Mouse (Mus musculus): ENCODE results near the gene Apol6. TPM values are rescaled to one million over a fixed set of nuclear protein-coding genes. Genes with fewer than 3 reads are reported as not detected.
A peak's percentile ranks its signal among the peaks of the same experiment; 100 is the strongest.

The Apol6 gene
- polyA plus RNA-seq, 1 experiment from 2014 or later, result not detected

DNA sequence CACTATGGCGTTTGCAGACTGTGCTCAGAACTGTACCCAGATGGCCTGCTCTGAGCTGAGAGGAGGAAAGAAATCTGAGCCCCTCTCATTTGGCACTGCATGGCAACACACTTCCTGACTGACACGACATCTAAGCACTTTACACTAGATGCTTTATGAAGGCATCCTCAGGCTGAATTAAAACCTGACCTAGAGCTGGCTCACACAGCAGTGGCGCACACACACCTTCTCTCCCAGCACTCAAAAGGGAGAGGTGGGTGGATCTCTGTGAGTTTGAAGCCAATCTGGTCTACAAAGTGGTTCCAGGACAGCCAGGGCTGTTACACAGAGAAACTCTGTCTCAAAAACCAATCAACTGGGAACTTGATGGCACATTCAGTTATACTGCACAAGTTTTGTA is 55.2 kb downstream of the Apol6 start:
- no peaks in the 10 kb centered on the region for H3K4me1 ChIP-seq (ENCODE audit: control insufficient read depth, insufficient read depth, low read length)
- no peak overlapping the region for H3K4me3 ChIP-seq (ENCODE audit: low read depth, low read length)
- no peaks in the 10 kb centered on the region for H3K27me3 ChIP-seq (ENCODE audit: control insufficient read depth, insufficient read depth, low read length)
- WGBS, result 64% methylated on average over 3 of the region's 3 CpGs
- H3K9me3 ChIP-seq (ENCODE audit: control insufficient read depth, low read length), result no peaks in the 10 kb centered on the region
- H3K4me2 ChIP-seq (ENCODE audit: low read depth), result no peak overlapping the region
- no peak overlapping the region for H3K9ac ChIP-seq (ENCODE audit: low read length)
- no peak for ATAC-seq (ENCODE audit: insufficient read depth, low FRiP score, low TSS enrichment)
- no peak for DNase-seq (ENCODE audit: low spot score)
- no peak overlapping the region for H3K27ac ChIP-seq (ENCODE audit: low read depth, low read length)
- no peaks in the 10 kb centered on the region for H3K36me3 ChIP-seq (ENCODE audit: control insufficient read depth, insufficient read depth, low read length)

GRCm38 (mm10) chr15:77102685-77103084 is 58.2 kb downstream of the Apol6 start:
- no peak overlapping the region for H3K4me2 ChIP-seq (ENCODE audit: low read depth)
- H3K27ac ChIP-seq (ENCODE audit: low read depth, low read length), result no peak overlapping the region
- ATAC-seq (ENCODE audit: insufficient read depth, low FRiP score, low TSS enrichment), result no peak
- H3K36me3 ChIP-seq (ENCODE audit: control insufficient read depth, insufficient read depth, low read length), result no peaks in the 10 kb centered on the region
- no peaks in the 10 kb centered on the region for H3K4me1 ChIP-seq (ENCODE audit: control insufficient read depth, insufficient read depth, low read length)
- no peak overlapping the region for H3K4me3 ChIP-seq (ENCODE audit: low read depth, low read length)
- no peak for DNase-seq (ENCODE audit: low spot score)
- no peaks in the 10 kb centered on the region for H3K27me3 ChIP-seq (ENCODE audit: control insufficient read depth, insufficient read depth, low read length)
- H3K9me3 ChIP-seq (ENCODE audit: control insufficient read depth, low read length), result no peaks in the 10 kb centered on the region
- H3K9ac ChIP-seq (ENCODE audit: low read length), result no peak overlapping the region
- WGBS, result 76% methylated on average over 5 of the region's 5 CpGs

GRCm38 (mm10) chr15:77104349-77105158 is 60.0 kb downstream of the Apol6 start:
- H3K36me3 ChIP-seq (ENCODE audit: control insufficient read depth, insufficient read depth, low read length), result no peaks in the 10 kb centered on the region
- DNase-seq (ENCODE audit: low spot score) (peak; percentile 37), ATAC-seq (ENCODE audit: insufficient read depth, low FRiP score, low TSS enrichment) (no peak)
- WGBS, result 76% methylated on average over 10 of the region's 10 CpGs
- no peak overlapping the region for H3K4me3 ChIP-seq (ENCODE audit: low read depth, low read length)
- no peak overlapping the region for H3K9ac ChIP-seq (ENCODE audit: low read length)
- H3K4me1 ChIP-seq (ENCODE audit: control insufficient read depth, insufficient read depth, low read length), result no peaks in the 10 kb centered on the region
- no peak overlapping the region for H3K27ac ChIP-seq (ENCODE audit: low read depth, low read length)
- H3K27me3 ChIP-seq (ENCODE audit: control insufficient read depth, insufficient read depth, low read length), result no peaks in the 10 kb centered on the region
- no peak overlapping the region for H3K4me2 ChIP-seq (ENCODE audit: low read depth)
- H3K9me3 ChIP-seq (ENCODE audit: control insufficient read depth, low read length), result no peaks in the 10 kb centered on the region

GRCm38 (mm10) chr15:77105273-77105672 is 60.7 kb downstream of the Apol6 start:
- Histone ChIP-seq H3K4me3 (ENCODE audit: low read depth, low read length) (no peak overlapping the region), H3K9me3 (ENCODE audit: control insufficient read depth, low read length) (no peaks in the 10 kb centered on the region), H3K27me3 (ENCODE audit: control insufficient read depth, insufficient read depth, low read length) (no peaks in the 10 kb centered on the region), H3K4me1 (ENCODE audit: control insufficient read depth, insufficient read depth, low read length) (no peaks in the 10 kb centered on the region), H3K9ac (ENCODE audit: low read length) (no peak overlapping the region), H3K4me2 (ENCODE audit: low read depth) (no peak overlapping the region), H3K36me3 (ENCODE audit: control insufficient read depth, insufficient read depth, low read length) (no peaks in the 10 kb centered on the region), H3K27ac (ENCODE audit: low read depth, low read length) (no peak overlapping the region)
- DNase-seq (ENCODE audit: low spot score) (no peak), ATAC-seq (ENCODE audit: insufficient read depth, low FRiP score, low TSS enrichment) (no peak)
- WGBS, result 87% methylated on average over 10 of the region's 10 CpGs

Other genes with a start within 250 kb of the Apol6 start
- 33.0 and 37.1 TPM in 2 replicates for gene Zfp251, start 173.3 kb upstream of the Apol6 start, polyA plus RNA-seq (2014; fragmentation: Nextera tagmentation; extraction: Ambion mirVana)
- gene Zfp7, start 165.5 kb upstream of the Apol6 start, polyA plus RNA-seq (2014; fragmentation: Nextera tagmentation; extraction: Ambion mirVana), result 12.5 and 13.2 TPM in 2 replicates
- gene Gm49527, start 165.4 kb upstream of the Apol6 start, polyA plus RNA-seq (2014; fragmentation: Nextera tagmentation; extraction: Ambion mirVana), result 0.31 and 0.33 TPM in 2 replicates
- gene Zfp647, start 119.3 kb upstream of the Apol6 start, polyA plus RNA-seq (2014; fragmentation: Nextera tagmentation; extraction: Ambion mirVana), result 27.2 and 28.2 TPM in 2 replicates
- gene 1110038F14Rik, start 96.2 kb upstream of the Apol6 start, polyA plus RNA-seq (2014; fragmentation: Nextera tagmentation; extraction: Ambion mirVana), result 66.2 and 66.5 TPM in 2 replicates
- gene Mb, start 5.9 kb downstream of the Apol6 start, polyA plus RNA-seq (2014; fragmentation: Nextera tagmentation; extraction: Ambion mirVana), result 1.8 and 2.0 TPM in 2 replicates

Measured in neural tube, embryonic 11.5 days (tissue).